Mouse (Mus musculus): ENCODE results near the gene Erbin. TPM values are rescaled to one million over a fixed set of nuclear protein-coding genes. Genes with fewer than 3 reads are reported as not detected.

Erbin gene
- polyA plus RNA-seq, 1 experiment from 2014 or later = 7.7 TPM

GRCm38 (mm10) chr13:103924586-103924985 lies 4.3 kb upstream of the Erbin start:
- no peak for ATAC-seq
- no peak overlapping the region for H3K27ac ChIP-seq (ENCODE audit: low read depth)
- H3K9me3 ChIP-seq (ENCODE audit: low read length) = no peaks in the 10 kb centered on the region
- TF ChIP-seq CTCF (IDR thresholded peaks at IDR 0.05; ENCODE audit: low read depth) = no peak
- TF ChIP-seq EP300 (IDR thresholded peaks at IDR 0.05; ENCODE audit: low read depth) = no peak
- no peaks in the 10 kb centered on the region for H3K27me3 ChIP-seq (ENCODE audit: insufficient read depth, low read length)
- H3K36me3 ChIP-seq (replicated peaks; ENCODE audit: insufficient read depth, low read length) = no peaks in the 10 kb centered on the region
- WGBS (ENCODE audit: insufficient replicate concordance) = 76% methylated on average over 6 of the region's 6 CpGs
- H3K4me3 ChIP-seq (ENCODE audit: low read depth, low read length) = no peak overlapping the region
- no peak overlapping the region for H3K9ac ChIP-seq (replicated peaks)
- H3K4me2 ChIP-seq (ENCODE audit: low read depth, low read length) = no peak overlapping the region
- no peak for DNase-seq
- H3K4me1 ChIP-seq (ENCODE audit: insufficient read depth) = peaks cover 4% of the 10 kb centered on the region; the same call in 1 of the 2 replicates

- Histone ChIP-seq H3K4me1 (ENCODE audit: insufficient read depth) (peaks cover 4% of the 10 kb centered on the region; the same call in 1 of the 2 replicates), H3K27ac (ENCODE audit: low read depth) (no peak overlapping the region), H3K4me2 (ENCODE audit: low read depth, low read length) (no peak overlapping the region), H3K36me3 (replicated peaks; ENCODE audit: insufficient read depth, low read length) (no peaks in the 10 kb centered on the region), H3K9ac (replicated peaks) (no peak overlapping the region), H3K27me3 (ENCODE audit: insufficient read depth, low read length) (no peaks in the 10 kb centered on the region), H3K4me3 (ENCODE audit: low read depth, low read length) (no peak overlapping the region), H3K9me3 (ENCODE audit: low read length) (no peaks in the 10 kb centered on the region)
- 81% methylated on average over 6 of the region's 6 CpGs for WGBS (ENCODE audit: insufficient replicate concordance)
- no peak for ATAC-seq
- TF ChIP-seq EP300 (IDR thresholded peaks at IDR 0.05; ENCODE audit: low read depth) (no peak), CTCF (IDR thresholded peaks at IDR 0.05; ENCODE audit: low read depth) (no peak)
- no peak for DNase-seq
Observed at GRCm38 (mm10) chr13:103923402-103924065, 3.2 kb upstream of the Erbin start.

- DNase-seq (no peak), ATAC-seq (no peak)
- H3K4me2 ChIP-seq (ENCODE audit: low read depth, low read length) = peak overlapping the region; percentile 85
- H3K27ac ChIP-seq (ENCODE audit: low read depth) = peak overlapping the region; percentile 98
- WGBS (ENCODE audit: insufficient replicate concordance) = 28% methylated on average over 11 of the region's 11 CpGs
- H3K4me1 ChIP-seq (ENCODE audit: insufficient read depth) = peaks cover 6% of the 10 kb centered on the region
- H3K4me3 ChIP-seq (ENCODE audit: low read depth, low read length) = peak overlapping the region; percentile 80
- H3K9me3 ChIP-seq (ENCODE audit: low read length) = no peaks in the 10 kb centered on the region
- peak overlapping the region; percentile 84 for H3K9ac ChIP-seq (replicated peaks)
- H3K36me3 ChIP-seq (replicated peaks; ENCODE audit: insufficient read depth, low read length) = no peaks in the 10 kb centered on the region
- no peaks in the 10 kb centered on the region for H3K27me3 ChIP-seq (ENCODE audit: insufficient read depth, low read length)
- TF ChIP-seq EP300 (IDR thresholded peaks at IDR 0.05; ENCODE audit: low read depth) (no peak), CTCF (IDR thresholded peaks at IDR 0.05; ENCODE audit: low read depth) (no peak)
Observed at GRCm38 (mm10) chr13:103921831-103922380, 1.6 kb upstream of the Erbin start.

GRCm38 (mm10) chr13:103920933-103921830 lies 868 bp upstream of the Erbin start:
- TF ChIP-seq EP300 (IDR thresholded peaks at IDR 0.05; ENCODE audit: low read depth) (no peak), CTCF (IDR thresholded peaks at IDR 0.05; ENCODE audit: low read depth) (no peak)
- peak overlapping the region; percentile 85 for H3K4me2 ChIP-seq (ENCODE audit: low read depth, low read length)
- no peaks in the 10 kb centered on the region for H3K36me3 ChIP-seq (replicated peaks; ENCODE audit: insufficient read depth, low read length)
- peak; percentile 86 for DNase-seq
- H3K9ac ChIP-seq (replicated peaks) = peak overlapping the region; percentile 84
- H3K27me3 ChIP-seq (ENCODE audit: insufficient read depth, low read length) = no peaks in the 10 kb centered on the region
- 1% methylated on average over 47 of the region's 125 CpGs for WGBS (ENCODE audit: insufficient replicate concordance)
- no peaks in the 10 kb centered on the region for H3K9me3 ChIP-seq (ENCODE audit: low read length)
- H3K27ac ChIP-seq (ENCODE audit: low read depth) = peak overlapping the region; percentile 98
- H3K4me3 ChIP-seq (ENCODE audit: low read depth, low read length) = peak overlapping the region; percentile 80
- peaks cover 9% of the 10 kb centered on the region for H3K4me1 ChIP-seq (ENCODE audit: insufficient read depth)
- peak; percentile 78 for ATAC-seq

GRCm38 (mm10) chr13:103919956-103920260 lies 406 bp downstream of the Erbin start:
- H3K36me3 ChIP-seq (replicated peaks; ENCODE audit: insufficient read depth, low read length) = no peaks in the 10 kb centered on the region

More at GRCm38 (mm10) chr13:103919956-103920260, 406 bp downstream of the Erbin start:
- H3K9me3 ChIP-seq (ENCODE audit: low read length) = no peaks in the 10 kb centered on the region
- no peaks in the 10 kb centered on the region for H3K27me3 ChIP-seq (ENCODE audit: insufficient read depth, low read length)
- H3K27ac ChIP-seq (ENCODE audit: low read depth) = peak overlapping the region; percentile 98
- H3K4me1 ChIP-seq (ENCODE audit: insufficient read depth) = peaks cover 11% of the 10 kb centered on the region
- no peak for DNase-seq
- 0% methylated on average over 20 of the region's 20 CpGs for WGBS (ENCODE audit: insufficient replicate concordance)
- no peak for TF ChIP-seq CTCF (IDR thresholded peaks at IDR 0.05; ENCODE audit: low read depth)
- no peak for TF ChIP-seq EP300 (IDR thresholded peaks at IDR 0.05; ENCODE audit: low read depth)
- H3K9ac ChIP-seq (replicated peaks) = peak overlapping the region; percentile 84
- H3K4me3 ChIP-seq (ENCODE audit: low read depth, low read length) = peak overlapping the region; percentile 80
- H3K4me2 ChIP-seq (ENCODE audit: low read depth, low read length) = peak overlapping the region; percentile 85
- no peak for ATAC-seq

Measured in liver, postnatal 0 days (tissue).